Mouse (Mus musculus): ENCODE data around the gene St6gal1. TPM values are rescaled to one million over a fixed set of nuclear protein-coding genes. Genes with fewer than 3 reads are reported as not detected.

St6gal1 gene
- total RNA-seq, 4 experiments from 2014 or later = 7.6 to 9.9 (median 8.8) TPM

DNA sequence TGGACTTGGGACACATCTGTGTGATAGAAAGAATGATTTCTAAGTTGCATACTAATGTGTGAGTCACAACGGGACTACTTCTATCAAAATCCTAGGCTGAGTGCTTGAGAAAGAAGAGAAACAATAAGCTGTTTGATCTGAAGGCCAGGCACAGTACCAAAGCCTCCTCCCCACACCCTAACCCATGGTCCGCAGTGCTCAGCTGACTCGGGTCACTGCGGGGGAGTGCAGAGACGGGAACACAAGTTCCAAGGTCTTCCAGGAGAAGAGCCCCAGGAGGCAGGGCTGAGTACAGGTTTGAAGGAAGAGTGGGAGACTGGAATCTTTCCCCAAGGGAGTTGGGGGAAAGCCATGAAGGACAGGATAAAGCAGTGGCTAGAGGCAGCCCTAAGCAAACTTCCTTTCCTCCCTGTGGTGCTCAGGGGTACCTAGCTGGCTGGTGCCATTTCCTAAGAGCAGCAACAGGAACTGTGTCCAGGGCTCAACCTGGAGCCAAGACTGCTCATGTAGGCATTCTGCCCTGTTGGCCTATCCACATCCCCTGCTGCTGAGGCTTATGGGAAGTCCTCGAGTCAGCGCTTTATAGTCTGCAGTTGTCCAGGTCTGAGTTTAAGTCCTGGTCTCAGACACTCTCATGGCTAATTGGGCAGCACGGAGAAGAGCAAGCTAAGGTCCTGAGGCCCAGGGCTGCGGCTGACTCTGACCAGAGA lies 48.1 kb downstream of the St6gal1 start:
- DNase-seq (ENCODE audit: low spot score) = peak; percentile 29

DNA sequence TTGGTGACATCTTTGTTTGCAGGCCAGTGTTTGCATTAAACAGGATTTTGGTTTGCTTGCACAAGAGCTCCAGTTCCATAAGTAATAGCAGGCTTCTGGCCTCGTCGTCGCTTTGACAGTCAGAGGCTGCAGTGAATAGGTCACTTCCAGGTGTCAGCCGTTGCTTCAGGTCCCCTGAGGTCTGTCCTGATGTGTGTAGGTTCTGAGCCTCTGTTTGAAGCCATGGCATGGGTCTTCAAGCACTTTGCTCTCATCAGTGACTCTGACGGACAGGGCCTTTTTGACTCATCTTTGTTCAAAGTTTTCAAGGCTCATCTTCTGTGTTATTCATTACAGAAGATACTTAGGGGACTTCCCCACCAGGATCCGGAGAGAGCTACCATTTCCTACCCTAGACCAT lies 49.5 kb downstream of the St6gal1 start:
- no peak for DNase-seq (ENCODE audit: low spot score)

DNA sequence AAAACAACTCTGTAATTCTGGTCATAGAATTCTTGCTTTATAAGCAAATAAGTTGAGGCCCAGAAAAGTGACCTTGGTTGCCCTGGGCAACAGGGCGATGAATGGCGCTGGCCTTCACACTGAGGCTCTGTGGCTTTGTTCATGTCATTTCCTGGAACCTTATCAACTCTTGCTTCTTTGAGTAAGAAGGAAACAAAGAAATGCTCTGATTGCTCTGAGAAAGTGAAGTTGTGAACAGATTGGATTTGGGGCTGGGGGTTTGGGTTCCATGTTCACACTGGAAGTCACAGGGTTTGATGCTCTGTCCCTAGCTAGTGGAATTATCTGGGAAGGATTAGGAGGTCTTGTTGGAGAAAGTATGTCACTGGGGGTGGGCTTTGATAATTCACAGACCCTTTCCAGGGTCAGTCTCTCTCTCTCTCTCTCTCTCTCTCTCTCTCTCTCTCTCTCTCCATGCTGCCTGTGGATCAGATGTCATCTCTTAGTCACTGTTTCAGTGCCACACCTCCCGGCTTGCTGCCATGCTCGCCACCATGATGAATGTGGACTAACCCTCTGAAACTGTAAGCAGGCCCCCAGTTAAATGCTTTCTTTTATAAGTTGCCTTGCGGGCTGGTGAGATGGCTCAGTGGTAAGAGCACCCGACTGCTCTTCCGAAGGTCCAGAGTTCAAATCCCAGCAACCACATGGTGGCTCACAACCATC lies 50.2 kb downstream of the St6gal1 start:
- DNase-seq (ENCODE audit: low spot score) = no peak

DNA sequence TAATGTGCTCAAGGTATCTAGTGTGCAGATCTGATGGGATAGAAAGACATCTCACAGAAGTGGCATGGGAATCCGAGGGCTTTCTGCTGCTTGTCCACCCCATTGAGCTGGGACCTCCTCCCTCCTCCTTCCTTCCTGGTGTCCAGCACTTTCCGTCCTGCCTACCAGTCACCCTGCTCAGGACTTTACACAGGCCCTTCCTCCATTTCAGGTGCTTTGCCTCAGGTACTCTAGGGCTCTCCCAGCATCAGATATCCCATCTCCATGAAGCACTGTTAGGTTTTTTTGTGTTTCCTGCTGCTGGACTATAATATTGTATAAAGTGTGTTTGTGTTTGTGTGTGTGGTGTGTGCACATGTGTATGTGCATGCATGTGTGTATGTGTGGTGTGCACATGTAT lies 51.1 kb downstream of the St6gal1 start:
- no peak for DNase-seq (ENCODE audit: low spot score)

DNA sequence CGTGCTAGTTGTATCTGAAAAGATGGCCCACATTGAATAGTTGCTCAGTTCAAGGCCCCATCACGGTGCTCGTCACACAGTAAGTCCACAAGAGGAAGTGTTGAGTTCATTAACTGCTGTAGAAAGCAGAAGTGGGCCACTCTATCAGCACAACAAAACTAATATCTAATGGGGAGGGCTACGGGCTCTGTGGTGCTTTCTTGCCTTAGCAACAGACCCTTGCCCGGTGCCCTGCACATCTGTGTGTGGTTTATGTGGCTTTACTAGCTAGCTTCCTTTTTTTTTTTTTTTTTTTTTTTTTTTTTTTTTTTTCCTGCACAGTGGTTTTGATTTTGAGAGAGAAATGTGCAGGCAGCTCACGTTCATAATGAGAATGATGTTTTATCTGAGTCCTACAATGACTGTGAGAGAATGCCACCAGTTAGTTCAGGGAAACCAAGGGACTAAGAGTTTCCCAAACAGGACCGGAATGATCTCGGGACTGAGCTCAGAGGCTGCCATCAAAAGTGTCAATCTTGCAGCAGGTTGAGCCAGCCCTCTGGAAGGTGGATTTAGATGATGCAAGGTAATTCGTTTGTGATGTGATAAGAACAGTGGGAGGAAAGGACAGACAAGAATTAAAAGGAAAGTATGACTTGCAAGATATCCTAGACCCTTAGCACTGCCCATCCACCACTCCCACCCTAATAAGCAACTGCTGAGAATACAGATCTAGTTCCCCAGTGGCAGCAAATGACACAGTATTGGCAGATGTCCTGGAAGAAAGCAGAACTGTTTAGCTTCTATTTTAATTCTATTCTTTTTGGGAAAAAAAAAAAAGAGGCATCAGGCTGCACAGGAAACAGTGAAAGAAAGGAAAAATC lies 55.6 kb downstream of the St6gal1 start:
- peak; percentile 29 for DNase-seq (ENCODE audit: low spot score)

DNA sequence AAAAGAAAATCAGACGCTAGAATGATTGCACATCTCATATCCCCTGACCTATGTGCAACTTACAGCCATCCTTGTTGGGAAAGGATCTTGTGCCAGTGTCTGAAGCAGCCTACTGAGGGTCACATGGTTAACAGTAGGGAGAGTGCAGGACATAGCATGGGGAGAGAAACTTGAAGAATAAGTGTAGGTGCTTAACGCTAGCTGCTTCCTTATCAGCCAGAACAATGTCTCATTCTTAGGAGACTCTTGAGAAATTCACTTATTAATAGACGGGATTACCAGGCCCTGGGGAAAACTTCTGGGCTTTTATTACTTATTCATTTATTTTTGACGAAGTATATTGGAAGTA lies 56.2 kb downstream of the St6gal1 start:
- no peak for DNase-seq (ENCODE audit: low spot score)

DNA sequence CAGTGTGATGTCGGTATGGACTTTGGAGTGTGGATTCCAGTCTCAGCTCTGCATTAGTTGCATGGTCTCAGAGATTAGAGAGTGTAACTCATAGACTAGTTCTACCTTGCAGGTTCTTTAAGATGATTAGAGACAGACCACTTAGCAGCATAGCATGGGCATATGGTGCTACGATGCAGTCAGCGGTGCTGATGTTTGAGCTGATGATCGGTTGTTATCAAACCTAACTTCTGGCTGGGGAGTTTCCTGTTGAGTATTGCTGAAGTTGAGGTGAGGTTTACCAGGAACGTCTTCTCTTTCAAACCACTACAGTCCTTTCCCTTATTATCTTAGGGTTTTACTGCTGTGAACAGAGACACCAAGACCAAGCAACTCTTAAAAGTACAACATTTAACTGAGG lies 57.7 kb downstream of the St6gal1 start:
- no peak for DNase-seq (ENCODE audit: low spot score)

DNA sequence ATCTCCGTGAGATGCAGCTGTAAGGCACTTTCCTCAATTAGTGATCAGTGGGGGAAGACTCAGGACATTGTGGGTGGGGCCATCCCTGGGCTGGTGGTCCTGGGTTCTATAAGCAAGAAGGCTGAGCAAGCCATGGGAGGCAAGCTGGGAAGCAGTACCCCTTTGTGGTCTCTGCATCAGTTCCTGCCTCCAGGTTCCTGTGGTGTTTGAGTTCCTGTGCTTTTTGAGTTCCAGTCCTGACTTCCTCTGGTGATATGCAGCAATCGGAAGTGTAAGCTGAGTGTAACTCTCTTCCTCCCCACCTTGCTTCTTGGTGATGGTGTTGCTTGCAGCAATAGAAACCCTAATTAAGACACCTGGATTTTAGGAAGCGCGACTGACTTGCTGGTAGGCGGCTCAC lies 58.4 kb downstream of the St6gal1 start:
- no peak for DNase-seq (ENCODE audit: low spot score)

DNA sequence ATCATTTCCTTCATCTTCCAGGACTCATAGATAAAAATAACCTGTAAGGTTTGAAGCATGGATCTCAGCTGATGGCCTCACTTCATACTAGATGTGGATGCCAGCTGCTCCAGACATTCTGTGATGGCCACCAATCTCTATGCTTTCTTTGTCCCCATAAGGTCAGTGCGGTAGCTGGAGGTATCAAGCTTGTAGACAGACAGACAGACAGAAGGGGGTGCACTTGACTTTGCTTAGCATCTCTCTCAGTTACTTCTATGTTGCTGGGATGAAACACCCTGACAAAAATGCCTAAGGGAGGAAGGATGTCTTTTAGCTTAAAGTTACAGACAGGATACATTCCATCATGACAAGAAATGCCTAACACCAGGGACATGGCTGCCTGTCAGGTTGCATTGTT lies 59.1 kb downstream of the St6gal1 start:
- DNase-seq (ENCODE audit: low spot score) = no peak

DNA sequence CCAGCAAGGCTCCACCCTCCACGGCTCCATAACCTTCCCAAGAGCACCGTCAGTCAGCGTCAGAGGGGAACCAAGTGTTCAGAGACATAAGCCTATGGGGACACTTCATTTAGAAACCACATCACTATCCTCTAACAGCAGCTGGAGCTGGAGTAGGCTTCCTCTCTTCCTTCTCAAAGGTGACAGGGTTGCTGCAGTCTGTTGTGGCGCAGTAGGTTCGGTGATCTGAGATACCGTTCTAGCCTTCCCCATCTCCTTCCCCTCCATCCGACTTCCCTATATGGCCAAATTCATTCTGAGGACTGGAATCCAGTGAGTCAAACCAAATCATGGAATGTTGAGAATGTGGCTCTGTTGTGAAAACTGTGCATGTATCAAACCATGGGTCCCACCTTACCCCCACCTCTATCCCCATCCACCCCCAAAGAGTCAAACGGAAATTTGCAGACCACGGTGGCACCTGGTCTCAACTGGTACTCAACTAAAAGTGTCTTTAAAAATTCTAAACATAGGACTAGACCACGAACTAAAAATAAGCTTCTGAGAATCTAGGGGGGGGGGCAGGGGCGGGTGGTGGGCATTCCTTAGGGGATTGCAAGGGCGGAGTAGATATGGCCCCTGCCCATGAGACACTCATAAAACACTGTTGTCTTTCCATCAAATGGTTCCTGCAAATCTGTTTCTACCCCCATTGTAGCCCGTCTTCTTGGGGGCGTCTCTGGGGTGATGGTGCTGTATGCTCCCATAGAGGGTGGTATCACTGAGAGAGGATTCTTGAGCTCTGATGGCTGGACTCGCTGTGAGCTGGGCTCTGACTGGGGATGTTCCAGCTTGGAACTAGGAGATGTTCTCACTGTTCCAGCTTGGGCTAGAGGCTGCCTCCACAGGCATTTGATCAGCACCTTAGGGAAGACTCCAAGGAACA lies 60.2 kb downstream of the St6gal1 start:
- no peak for DNase-seq (ENCODE audit: low spot score)

DNA sequence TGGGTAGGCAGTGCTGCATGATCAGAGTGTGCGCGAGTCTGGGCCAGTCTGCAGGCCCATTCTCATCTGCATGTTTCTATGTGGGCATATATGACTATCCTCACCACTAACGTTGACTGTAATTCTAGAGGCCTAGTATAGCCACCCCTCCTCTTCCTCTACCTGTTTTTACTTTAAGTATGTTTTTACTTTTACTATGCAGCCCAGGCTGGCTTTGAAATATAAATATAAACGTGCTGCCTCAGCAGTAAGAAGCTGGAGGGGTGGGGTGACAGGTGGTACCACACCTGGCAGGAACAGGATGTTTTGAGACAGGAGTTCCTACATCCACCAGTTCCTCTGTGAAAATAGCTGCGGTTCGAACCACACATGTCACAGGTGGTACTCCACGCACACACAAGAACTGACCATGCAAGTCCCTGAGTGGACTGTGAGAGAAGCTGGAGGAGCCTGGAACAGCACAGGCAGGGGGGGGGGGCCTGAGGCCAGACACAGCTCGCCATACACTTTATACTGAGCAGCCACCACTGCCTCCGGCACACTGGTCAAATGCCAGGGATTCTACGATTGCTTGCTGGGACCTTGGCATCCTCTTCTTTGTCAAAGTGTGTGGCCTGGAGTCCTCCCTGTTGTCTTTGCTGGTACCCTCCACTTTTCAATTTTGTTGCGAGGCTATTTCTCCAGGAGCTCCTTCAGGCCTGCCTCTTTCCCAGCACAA lies 62.0 kb downstream of the St6gal1 start:
- no peak for DNase-seq (ENCODE audit: low spot score)

DNA sequence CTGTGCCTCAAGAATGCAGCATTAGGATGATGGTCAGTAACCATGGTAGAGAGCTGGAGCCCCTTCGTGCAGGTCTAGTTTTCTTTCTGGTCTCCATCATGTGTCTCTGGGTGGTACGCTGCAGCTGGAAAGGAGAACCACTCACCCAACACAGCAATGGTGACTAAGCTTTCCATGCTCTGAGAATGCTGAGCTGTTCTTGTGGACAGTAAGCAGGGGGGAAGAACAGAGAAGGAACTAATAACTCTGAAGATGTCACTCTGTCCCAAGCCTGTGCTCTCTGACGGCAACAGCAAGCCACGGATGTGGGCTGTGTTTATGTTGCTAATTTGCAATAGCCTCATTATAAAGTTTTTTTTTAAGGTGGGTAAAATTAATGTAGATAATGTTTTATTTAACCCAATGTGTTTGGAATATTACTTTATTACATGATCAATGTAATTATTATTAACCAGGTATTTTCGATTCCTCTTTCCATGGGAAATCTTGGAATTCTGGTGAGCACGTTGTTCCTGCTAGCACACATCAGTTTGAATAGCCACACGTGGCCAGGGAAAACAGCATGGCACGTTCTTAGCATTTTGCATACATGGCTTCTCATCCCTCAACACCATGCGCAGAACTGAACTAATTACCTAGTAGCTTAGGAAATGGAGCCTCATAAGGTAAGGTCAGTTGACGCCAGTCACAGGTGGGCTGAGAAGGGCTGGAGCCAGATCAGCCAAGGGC lies 62.9 kb downstream of the St6gal1 start:
- no peak for DNase-seq (ENCODE audit: low spot score)

DNA sequence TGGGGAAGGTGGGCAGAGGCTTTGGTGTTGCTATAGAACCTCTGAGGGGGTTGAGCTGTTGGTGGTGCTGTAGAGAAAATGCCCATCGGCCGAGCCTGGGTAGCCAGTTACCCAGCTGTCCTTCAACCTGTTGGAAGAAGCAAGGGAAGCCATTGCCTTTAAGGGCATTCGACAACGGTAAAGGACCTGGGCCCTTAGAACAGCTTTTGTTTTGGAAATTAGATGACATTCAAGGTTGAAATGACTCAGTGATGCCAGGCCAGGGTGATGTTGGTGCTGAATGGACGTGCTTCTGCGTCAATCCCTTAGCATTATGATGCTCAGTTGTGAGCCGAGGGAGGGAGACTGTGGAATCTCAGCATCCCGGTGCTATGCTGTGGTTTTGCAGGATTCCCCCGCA lies 63.6 kb downstream of the St6gal1 start:
- no peak for DNase-seq (ENCODE audit: low spot score)

DNA sequence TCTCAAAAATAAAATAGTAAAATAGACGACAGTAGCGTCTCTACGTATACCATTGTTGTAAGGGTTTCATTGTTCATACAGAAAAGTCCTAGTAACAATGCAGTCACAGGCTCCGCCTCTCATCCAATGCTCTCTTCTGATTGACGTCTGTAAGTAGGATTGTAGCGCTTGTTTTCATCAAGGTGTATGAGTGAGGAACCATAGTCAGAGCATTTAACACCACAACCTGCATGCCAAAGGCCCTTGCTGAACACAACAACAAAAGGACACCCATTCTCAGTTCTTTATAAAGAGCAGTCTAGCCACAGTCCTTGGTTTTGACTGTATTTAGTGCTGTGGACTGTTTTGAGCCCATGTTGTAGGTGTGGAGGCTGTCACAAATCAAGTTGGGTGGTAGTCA lies 64.9 kb downstream of the St6gal1 start:
- DNase-seq (ENCODE audit: low spot score) = no peak

DNA sequence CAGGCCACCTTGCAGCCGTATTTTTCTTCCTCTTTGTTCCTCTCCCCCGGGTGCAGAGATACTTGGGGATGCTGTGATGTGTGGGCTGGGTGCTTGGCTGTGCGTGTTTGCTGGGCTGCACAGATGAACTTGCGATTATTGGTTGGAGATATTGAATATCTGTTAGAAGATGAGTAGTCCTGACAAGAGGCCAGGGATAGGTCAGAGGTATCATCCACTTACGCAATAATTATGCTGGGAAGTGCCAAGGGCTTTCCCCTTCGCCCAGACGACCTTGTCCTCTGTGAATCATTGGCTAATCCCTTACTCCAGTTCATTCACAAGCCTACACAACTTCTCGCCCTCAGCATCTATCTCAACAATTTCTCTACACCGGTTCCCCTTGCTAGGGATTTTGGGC lies 65.6 kb downstream of the St6gal1 start:
- DNase-seq (ENCODE audit: low spot score) = no peak

DNA sequence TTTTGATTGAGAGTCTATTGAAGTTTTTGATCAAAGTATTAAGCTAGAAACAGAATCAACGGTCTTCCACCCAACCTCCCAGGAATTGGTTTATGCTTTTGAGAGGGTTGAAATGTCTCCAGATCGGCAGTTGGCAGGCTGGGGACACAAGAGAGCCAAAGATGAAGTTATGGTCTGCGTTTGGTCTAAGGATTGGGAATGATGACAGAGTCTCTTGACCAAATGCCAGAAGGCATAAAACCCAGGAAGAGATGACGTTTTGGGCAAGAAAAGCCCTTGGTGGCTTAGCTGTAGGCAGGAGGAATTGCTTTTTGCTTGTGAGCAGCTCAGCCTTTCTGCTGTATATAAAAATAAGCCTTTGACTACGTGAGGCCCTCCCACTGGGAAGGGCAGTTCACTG lies 67.0 kb downstream of the St6gal1 start:
- peak; percentile 60 for DNase-seq (ENCODE audit: low spot score)

DNA sequence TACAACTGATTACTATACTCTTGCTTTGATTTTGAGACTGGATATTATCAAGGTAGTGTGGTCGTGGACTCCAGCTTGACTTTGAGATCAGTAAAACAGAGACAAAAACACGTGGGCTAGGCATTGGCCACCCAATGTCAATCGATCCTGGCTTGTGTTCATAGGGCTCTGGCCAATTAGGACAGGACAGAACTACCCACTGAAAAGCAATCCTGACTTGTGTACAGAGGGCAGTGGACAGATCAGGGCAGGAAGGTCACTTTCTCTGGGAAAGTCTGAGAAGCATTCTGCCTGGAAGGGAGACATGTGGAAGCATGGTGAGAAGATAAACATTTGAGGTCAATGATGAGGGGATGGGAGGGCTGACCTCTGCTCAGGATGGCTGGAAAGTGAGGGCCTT lies 69.7 kb downstream of the St6gal1 start:
- DNase-seq (ENCODE audit: low spot score) = no peak

DNA sequence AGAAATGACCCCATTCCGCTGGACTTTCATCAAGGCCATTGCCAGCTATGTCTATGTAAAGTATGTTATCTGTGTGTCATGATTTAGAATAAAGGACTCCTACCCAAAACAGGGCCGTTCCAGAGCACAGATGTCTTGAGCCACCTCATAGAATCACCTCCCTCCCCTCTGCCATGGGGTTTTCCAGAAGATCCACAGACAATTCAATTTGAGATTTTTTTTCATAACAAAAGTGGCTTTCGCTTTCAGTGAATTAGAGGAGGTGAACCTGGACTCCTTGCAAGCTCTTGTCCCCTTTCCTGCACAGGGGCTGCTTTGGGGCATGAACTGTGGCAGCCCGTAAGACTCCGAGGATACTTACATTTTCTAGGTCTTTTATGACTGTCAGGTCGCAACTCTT lies 70.2 kb downstream of the St6gal1 start:
- DNase-seq (ENCODE audit: low spot score) = no peak

DNA sequence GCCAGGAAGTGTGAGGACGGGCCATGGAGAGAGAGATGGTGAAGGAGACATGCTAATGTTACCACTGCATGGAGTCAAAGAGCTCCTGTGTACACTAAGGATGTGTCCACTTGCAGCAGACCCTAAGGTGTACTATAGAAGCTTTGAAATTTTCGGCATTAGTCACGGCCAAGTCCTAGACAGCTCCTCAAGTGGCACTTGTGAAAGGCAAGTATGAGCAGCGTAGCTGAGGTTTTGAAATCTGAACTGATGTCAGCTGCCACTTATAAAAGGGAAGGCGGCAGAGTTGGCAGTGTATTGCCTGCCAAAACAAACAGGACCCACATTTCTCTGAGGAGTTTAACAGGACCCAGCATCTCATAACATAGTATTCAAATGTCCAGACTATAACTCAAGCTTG lies 71.2 kb downstream of the St6gal1 start:
- DNase-seq (ENCODE audit: low spot score) = no peak

DNA sequence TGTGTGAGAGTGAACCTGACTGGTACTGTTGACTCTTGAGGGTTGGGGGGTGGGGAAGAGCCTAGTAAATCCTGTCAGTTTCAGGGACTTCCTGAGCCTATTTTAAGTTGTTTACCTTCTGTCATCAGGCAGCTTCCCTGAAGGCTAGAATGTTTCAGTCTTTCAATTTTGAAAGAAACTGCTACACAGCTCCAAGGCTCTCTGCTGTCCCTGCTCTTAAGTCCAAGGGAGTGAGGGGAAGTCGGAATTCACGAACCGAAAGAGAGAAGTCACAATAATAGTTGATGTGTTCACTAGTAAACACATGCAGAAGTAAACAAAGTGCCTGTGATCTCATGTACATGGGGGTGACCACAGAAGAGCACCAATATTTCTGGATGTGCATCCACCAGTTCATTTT lies 72.2 kb downstream of the St6gal1 start:
- DNase-seq (ENCODE audit: low spot score) = no peak

Measured in heart, adult 8-10 months (tissue).